Mouse (Mus musculus) C2C12 (cell line): ENCODE results near the gene Frk.

Experiments
- CEBPB ChIP-seq: IDR thresholded peaks from one replicate; pipeline ENCODE4 v1.6.1; 2011; ENCODE audit warnings: low read depth, mild to moderate bottlenecking, control low read depth, moderate library complexity
- CTCF ChIP-seq: IDR thresholded peaks from one replicate; pipeline ENCODE4 v1.5.1; 2011; ENCODE audit not compliant: control insufficient read depth, insufficient read depth, insufficient read length
- MAX ChIP-seq: IDR thresholded peaks from one replicate; pipeline ENCODE4 v1.6.1; 2011; ENCODE audit warnings: mild to moderate bottlenecking, control low read depth
- MYOD1 ChIP-seq: IDR thresholded peaks from one replicate; pipeline ENCODE4 v1.6.1; 2011; ENCODE audit warnings: low read depth; ENCODE audit not compliant: control insufficient read depth, insufficient read length
- MYOG ChIP-seq: IDR thresholded peaks from one replicate; pipeline ENCODE4 v1.6.1; 2011; ENCODE audit not compliant: control insufficient read depth, insufficient read length; ENCODE audit errors: extremely low read depth
- USF1 ChIP-seq: IDR thresholded peaks from one replicate; pipeline ENCODE4 v1.6.1; 2011; ENCODE audit warnings: low read depth, mild to moderate bottlenecking, control low read depth, moderate library complexity

- TF ChIP-seq MYOG (no peak), USF1 (no peak), CTCF (no peak), MAX (no peak), CEBPB (no peak), MYOD1 (no peak)
Measured at GRCm38 (mm10) chr10:34509256-34509655, 26.1 kb downstream of the Frk start.
